Mouse (Mus musculus) kidney, adult 2 months (tissue): ENCODE data around the gene Spin1. TPM values are rescaled to one million over a fixed set of nuclear protein-coding genes. Genes with fewer than 3 reads are reported as not detected.

Experiments used
- DNase-seq: peaks from one replicate; pipeline ENCODE4 v3.0.0; 2021
- H3K27ac ChIP-seq: fragments of 200-500 bp; 2 replicates; pipeline ENCODE4 v1.5.1; 2012; ENCODE audit warnings: low read depth, low read length, control low read depth, inconsistent platforms; ENCODE audit not compliant: insufficient read depth
- H3K27me3 ChIP-seq: fragments of 200-500 bp; replicated peaks from 2 replicates; pipeline ENCODE4 v1.6.1; 2012; ENCODE audit warnings: mild to moderate bottlenecking, moderate library complexity, low read length, inconsistent platforms; ENCODE audit not compliant: control insufficient read depth, insufficient read depth
- H3K36me3 ChIP-seq: fragments of 200-500 bp; 2 replicates; pipeline ENCODE4 v1.6.1; 2012; ENCODE audit warnings: mild to moderate bottlenecking, moderate library complexity, low read length, inconsistent platforms; ENCODE audit not compliant: control insufficient read depth, insufficient read depth
- H3K4me1 ChIP-seq: fragments of 200-500 bp; 2 replicates; pipeline ENCODE4 v1.6.1; 2011; ENCODE audit warnings: low read length; ENCODE audit not compliant: control insufficient read depth, insufficient read depth
- H3K4me3 ChIP-seq: fragments of 200-500 bp; 2 replicates; pipeline ENCODE4 v1.5.1; 2011; ENCODE audit warnings: mild to moderate bottlenecking, low read depth, low read length, control low read depth; ENCODE audit not compliant: insufficient read depth
- CTCF ChIP-seq: fragments of 200-500 bp; conservative IDR thresholded peaks from 2 replicates; pipeline ENCODE4 v1.5.1; 2011; ENCODE audit warnings: low read depth, mild to moderate bottlenecking, control low read depth, low read length, moderate library complexity, mixed read lengths; ENCODE audit not compliant: insufficient read depth, insufficient read length
- POLR2A ChIP-seq: fragments of 200-500 bp; IDR thresholded peaks from one replicate; pipeline ENCODE4 v1.6.1; 2011; ENCODE audit warnings: low read depth, low read length, control low read depth
- WGBS: fragments of 180-500 bp; shearing (Covaris S2); methylation state at CpG from one replicate; pipeline ENCODE4 v1.1.7; 2018; 5-methylcytosine and 5-hydroxymethylcytosine counted together
- polyA plus RNA-seq: library from polyadenylated mRNA; depleted of rRNA; stranded (reverse); fragments of >200 nt; gene quantifications from 2 replicates; pipeline ENCODE4 v1.2.3, GENCODE M21; 2012

The Spin1 gene
- polyA plus RNA-seq, 1 experiment, result 30.8 TPM

DNA sequence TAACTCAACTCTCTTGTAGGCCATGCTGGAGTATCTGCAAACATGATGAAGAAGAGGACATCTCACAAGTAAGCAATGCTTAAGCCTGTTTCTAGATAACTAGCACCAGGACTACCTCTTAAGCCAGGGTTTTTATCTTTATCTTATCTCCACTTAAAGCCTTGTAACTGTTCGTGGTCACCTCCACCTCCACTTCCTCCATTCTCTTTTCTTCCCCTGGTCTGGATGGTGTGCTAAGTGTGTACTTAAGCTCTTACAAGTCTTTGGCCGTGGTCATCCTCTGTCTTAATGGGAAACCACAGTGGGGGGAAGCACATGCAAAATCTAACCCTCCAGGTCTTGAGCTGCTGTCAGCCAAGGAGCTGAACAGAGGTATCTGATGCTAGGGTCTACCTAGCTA lies 27.2 kb downstream of the Spin1 start:
- Histone ChIP-seq H3K4me3 (no peak overlapping the region), H3K27me3 (no peaks in the 10 kb centered on the region), H3K27ac (no peak overlapping the region), H3K4me1 (peaks cover 9% of the 10 kb centered on the region), H3K36me3 (no peaks in the 10 kb centered on the region; the same call in 1 of the 2 replicates)
- WGBS, result 79% methylated on average over 2 of the region's 2 CpGs
- TF ChIP-seq CTCF (no peak), POLR2A (no peak)
- no peak for DNase-seq

DNA sequence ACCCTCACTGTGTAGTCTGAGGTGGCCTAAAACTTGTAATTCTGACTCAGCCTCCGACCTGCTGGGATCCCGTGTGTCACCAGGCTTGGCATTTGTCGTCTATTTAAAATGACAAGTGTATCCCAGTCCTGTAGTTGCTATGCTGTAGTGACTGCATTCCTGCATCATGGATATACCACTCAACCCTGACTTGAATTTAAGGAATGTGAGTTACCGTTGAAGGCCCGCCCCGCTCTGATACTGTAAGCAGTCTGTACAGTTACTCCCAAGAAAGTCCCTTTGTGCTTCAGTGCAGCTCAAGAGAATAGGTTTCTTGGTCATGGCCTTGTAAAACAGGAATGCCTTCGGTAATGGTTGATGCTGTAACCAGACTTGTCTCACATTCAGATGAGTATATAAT lies 27.7 kb downstream of the Spin1 start:
- Histone ChIP-seq H3K27ac (no peak overlapping the region), H3K4me3 (no peak overlapping the region), H3K4me1 (peaks cover 9% of the 10 kb centered on the region), H3K27me3 (no peaks in the 10 kb centered on the region), H3K36me3 (no peaks in the 10 kb centered on the region; the same call in 1 of the 2 replicates)
- TF ChIP-seq POLR2A (no peak), CTCF (no peak)
- 62% methylated on average over 7 of the region's 7 CpGs for WGBS
- no peak for DNase-seq

DNA sequence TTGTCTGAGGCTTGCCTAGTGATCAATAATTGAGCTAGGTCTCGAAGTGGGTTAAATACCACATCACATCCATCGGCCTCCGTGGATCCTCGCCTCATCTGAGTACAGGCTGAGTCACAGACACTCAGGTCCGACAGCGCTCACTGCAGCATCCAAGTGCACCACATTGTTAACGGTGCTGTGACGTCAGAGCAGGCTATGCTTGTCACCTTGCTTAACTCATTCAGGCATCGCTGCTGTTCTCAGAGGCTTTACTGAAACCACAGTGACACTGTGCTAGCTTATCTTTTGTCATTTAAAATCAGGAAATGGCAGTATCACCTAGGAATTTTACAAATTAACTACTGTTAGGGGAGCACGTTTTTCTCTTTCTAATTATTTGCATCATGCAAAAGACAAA lies 30.5 kb downstream of the Spin1 start:
- no peak overlapping the region for H3K4me3 ChIP-seq
- no peak for DNase-seq
- 80% methylated on average over 10 of the region's 10 CpGs for WGBS
- peaks cover 8% of the 10 kb centered on the region for H3K4me1 ChIP-seq
- no peak for TF ChIP-seq POLR2A
- no peak for TF ChIP-seq CTCF
- no peak overlapping the region for H3K27ac ChIP-seq
- H3K27me3 ChIP-seq, result no peaks in the 10 kb centered on the region
- H3K36me3 ChIP-seq, result no peaks in the 10 kb centered on the region; the same call in 1 of the 2 replicates

DNA sequence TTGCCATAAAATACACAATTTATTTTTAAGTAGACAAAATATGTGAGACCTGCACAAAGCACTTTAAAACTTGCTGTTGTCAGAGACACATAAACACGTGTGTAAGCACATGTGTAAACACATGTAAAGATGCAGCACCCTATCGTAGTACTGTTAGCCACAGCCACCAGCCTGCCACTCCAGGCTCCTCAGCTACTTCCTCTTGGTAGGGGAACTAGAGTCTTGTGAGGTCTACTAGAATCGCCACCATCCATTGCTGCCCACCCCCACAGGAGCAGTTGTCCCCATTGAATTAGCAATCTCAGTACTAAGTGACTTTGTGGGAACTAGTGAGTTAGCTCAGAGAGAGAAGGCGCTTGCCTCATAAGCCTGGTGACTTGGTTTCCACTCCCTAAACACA lies 35.6 kb downstream of the Spin1 start:
- no peak for DNase-seq
- H3K27ac ChIP-seq, result no peak overlapping the region

DNA sequence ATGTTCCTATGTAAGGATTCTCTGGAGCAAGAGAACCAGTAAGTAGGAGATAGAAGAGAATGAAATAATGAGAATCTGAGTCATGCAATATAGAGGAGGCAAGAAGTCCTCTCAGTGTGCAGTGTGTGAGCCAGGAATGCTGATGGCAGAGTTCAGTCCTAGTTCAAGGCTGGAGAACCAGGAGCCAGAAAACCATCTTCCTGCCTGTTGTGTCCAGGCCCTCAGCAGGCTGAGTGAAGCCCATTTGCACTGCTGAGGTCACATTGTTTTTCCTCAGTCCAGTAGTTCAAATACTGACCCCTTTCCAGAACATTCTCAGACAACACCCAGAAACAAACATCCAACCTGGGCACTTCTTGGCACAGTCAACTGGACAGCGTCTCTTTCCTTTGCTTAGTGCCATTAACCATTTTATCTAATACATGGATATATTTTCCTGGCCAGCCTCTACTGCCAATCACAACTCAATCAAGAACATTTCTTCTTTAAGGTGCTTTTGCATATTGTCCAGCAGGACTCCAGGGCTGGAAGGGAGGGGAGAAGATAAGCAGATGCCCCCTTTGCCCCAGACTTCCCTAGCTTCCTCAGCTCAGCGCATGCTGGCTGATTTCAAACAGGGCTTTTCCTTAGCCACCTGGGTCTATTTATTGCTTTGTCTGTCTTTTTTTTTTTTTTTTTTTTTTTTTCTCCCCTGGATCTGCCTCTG lies 36.5 kb downstream of the Spin1 start:
- Histone ChIP-seq H3K27me3 (no peaks in the 10 kb centered on the region), H3K4me3 (no peak overlapping the region), H3K27ac (peak overlapping the region; percentile 49; the same call in 1 of the 2 replicates), H3K36me3 (peaks cover 6% of the 10 kb centered on the region), H3K4me1 (peaks cover 13% of the 10 kb centered on the region; the same call in 1 of the 2 replicates)
- no peak for TF ChIP-seq CTCF
- no peak for TF ChIP-seq POLR2A
- WGBS, result 25% methylated on average over 2 of the region's 2 CpGs
- peak; percentile 48 for DNase-seq

More for the DNA sequence above, 35.6 kb downstream of the Spin1 start:
- Histone ChIP-seq H3K27me3 (no peaks in the 10 kb centered on the region), H3K36me3 (peaks cover 4% of the 10 kb centered on the region), H3K4me1 (peaks cover 13% of the 10 kb centered on the region; the same call in 1 of the 2 replicates), H3K4me3 (no peak overlapping the region)
- 87% methylated on average over 4 of the region's 4 CpGs for WGBS
- no peak for TF ChIP-seq CTCF
- TF ChIP-seq POLR2A, result no peak

DNA sequence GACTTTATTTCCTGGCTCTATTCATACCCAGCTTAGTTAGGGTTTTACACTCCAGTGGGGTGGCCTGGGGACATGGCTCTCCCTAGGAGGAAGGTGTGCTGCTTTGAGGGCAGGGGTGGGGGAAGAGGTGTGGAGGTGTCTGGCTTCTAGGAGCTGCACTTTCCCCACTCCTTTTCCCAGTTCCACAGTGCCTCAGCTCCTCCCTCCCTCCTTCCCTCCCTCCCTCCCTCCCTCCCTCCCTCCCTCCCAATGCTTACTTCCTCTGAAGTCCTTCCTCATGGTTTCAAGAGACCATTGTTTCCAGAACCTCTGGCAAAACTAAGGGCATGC lies 37.0 kb downstream of the Spin1 start:
- peak; percentile 53 for DNase-seq
- peaks cover 6% of the 10 kb centered on the region for H3K36me3 ChIP-seq

DNA sequence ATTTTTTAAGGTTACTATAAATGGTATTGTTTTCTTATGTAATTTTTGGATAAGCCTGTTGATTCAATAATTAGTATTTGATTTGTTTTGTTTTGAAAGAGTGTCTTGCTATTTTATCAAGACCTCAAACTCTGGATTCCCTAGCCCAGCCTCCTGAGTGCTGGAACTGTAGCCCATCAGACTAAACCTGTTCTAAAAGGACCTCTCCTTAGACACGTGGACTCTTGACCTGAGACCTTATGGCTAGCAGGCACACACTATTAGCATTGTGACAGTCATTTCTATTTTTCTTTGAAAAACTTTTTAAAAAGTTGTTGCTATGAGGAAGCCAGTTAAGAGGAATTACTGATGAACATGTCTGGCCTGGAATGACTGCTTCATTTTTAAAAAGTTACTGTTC lies 46.4 kb downstream of the Spin1 start:
- peaks cover 2% of the 10 kb centered on the region for H3K36me3 ChIP-seq

More for the DNA sequence above, 37.0 kb downstream of the Spin1 start:
- Histone ChIP-seq H3K4me3 (no peak overlapping the region), H3K4me1 (peaks cover 13% of the 10 kb centered on the region; the same call in 1 of the 2 replicates), H3K27ac (peak overlapping the region; percentile 49; the same call in 1 of the 2 replicates), H3K27me3 (no peaks in the 10 kb centered on the region)
- TF ChIP-seq CTCF (no peak), POLR2A (no peak)

More for the DNA sequence above, 46.4 kb downstream of the Spin1 start:
- WGBS, result 39% methylated on average over 1 of the region's 1 CpGs
- Histone ChIP-seq H3K27me3 (no peaks in the 10 kb centered on the region), H3K27ac (no peak overlapping the region), H3K4me3 (no peak overlapping the region), H3K4me1 (no peaks in the 10 kb centered on the region)
- DNase-seq, result no peak
- no peak for TF ChIP-seq POLR2A
- TF ChIP-seq CTCF, result no peak
